Mouse (Mus musculus): ENCODE results near the gene Zfp597. TPM values are rescaled to one million over a fixed set of nuclear protein-coding genes. Genes with fewer than 3 reads are reported as not detected.

The Zfp597 gene
- polyA plus RNA-seq (2012; rRNA removed): 2.5 and 2.6 TPM in 2 replicates

GRCm38 (mm10) chr16:3884201-3885064, at the start of gene Zfp597, which contains the start of gene Gm20695:
Zfp597 (minus strand) TSS chr16:3884561.
Gm20695 (plus strand) TSS chr16:3884648.

GRCm38 (mm10) chr16:3908537-3909111, 24.3 kb upstream of the Zfp597 start, which contains the start of the genes 1700037C18Rik and Cluap1:
1700037C18Rik (minus strand) TSS chr16:3908689.
Cluap1 (plus strand) TSS chr16:3908801.

GRCm38 (mm10) chr16:3872216-3873047, 11.9 kb downstream of the Zfp597 start, which contains the start of gene Naa60:
Naa60 (plus strand) TSS chr16:3872375.

GRCm38 (mm10) chr16:3846711-3847518, 37.4 kb downstream of the Zfp597 start, which contains the start of gene Zfp174:
Zfp174 (plus strand) TSS chr16:3847268.

GRCm38 (mm10) chr16:3830588-3831109, 53.7 kb downstream of the Zfp597 start, which contains the start of gene Olfr15:
Olfr15 (plus strand) TSS chr16:3830878.

Other genes starting within 250 kb of the Zfp597 start
- gene Mefv, start 166.5 kb downstream of the Zfp597 start, polyA plus RNA-seq (2012; rRNA removed): 0.24 and 0.29 TPM in 2 replicates
- gene Zfp263, start 140.5 kb downstream of the Zfp597 start, polyA plus RNA-seq (2012; rRNA removed): 4.3 and 5.1 TPM in 2 replicates
- not detected in 2 replicates for gene Olfr15, start 53.7 kb downstream of the Zfp597 start, polyA plus RNA-seq (2012; rRNA removed)
- gene Zfp174, start 37.3 kb downstream of the Zfp597 start, polyA plus RNA-seq (2012; rRNA removed): 0.28 and 0.32 TPM in 2 replicates
- 12.9 and 17.1 TPM in 2 replicates for gene Naa60, start 12.2 kb downstream of the Zfp597 start, polyA plus RNA-seq (2012; rRNA removed)
- 0.09 and 0.13 TPM in 2 replicates for gene Gm20695, start 87 bp upstream of the Zfp597 start, polyA plus RNA-seq (2012; rRNA removed)
- 1.2 and 1.3 TPM in 2 replicates for gene 1700037C18Rik, start 24.1 kb upstream of the Zfp597 start, polyA plus RNA-seq (2012; rRNA removed)
- gene Cluap1, start 24.2 kb upstream of the Zfp597 start, polyA plus RNA-seq (2012; rRNA removed): 6.1 and 6.2 TPM in 2 replicates
- 0.28 and 0.35 TPM in 2 replicates for gene Nlrc3, start 92.1 kb upstream of the Zfp597 start, polyA plus RNA-seq (2012; rRNA removed)
- 13.4 and 16.8 TPM in 2 replicates for gene Slx4, start 119.2 kb upstream of the Zfp597 start, polyA plus RNA-seq (2012; rRNA removed)
- 0.02 and 0.03 TPM in 2 replicates for gene Dnase1, start 152.4 kb upstream of the Zfp597 start, polyA plus RNA-seq (2012; rRNA removed)
- 62.5 and 67.7 TPM in 2 replicates for gene Trap1, start 193.3 kb upstream of the Zfp597 start, polyA plus RNA-seq (2012; rRNA removed)